Mouse (Mus musculus) lung, embryonic 15.5 days (tissue): ENCODE measurements around the gene Hoxa4. TPM values are rescaled to one million over a fixed set of nuclear protein-coding genes. Genes with fewer than 3 reads are reported as not detected.
A peak's percentile ranks its signal among the peaks of the same experiment; 100 is the strongest.

Experiments
- ATAC-seq: fragments of 200-750 bp; cut with Nextera tagmentation; 2 replicates; pipeline ENCODE4 v1.8.0; 2017; ENCODE audit warnings: moderate number of reproducible peaks, borderline replicate concordance; ENCODE audit not compliant: low FRiP score, low TSS enrichment; ENCODE audit errors: extremely low read depth
- H3K27ac ChIP-seq: fragments of 300-500 bp; sonication (generic); 2 replicates; pipeline ENCODE4 v1.5.1; 2015; ENCODE audit warnings: moderate library complexity, mild to moderate bottlenecking, inconsistent platforms
- H3K27me3 ChIP-seq: fragments of 300-500 bp; sonication (generic); 2 replicates; pipeline ENCODE4 v1.6.1; 2015; ENCODE audit warnings: inconsistent platforms
- H3K36me3 ChIP-seq: fragments of 300-500 bp; sonication (generic); 2 replicates; pipeline ENCODE4 v1.6.1; 2015; ENCODE audit warnings: inconsistent platforms
- H3K4me1 ChIP-seq: fragments of 300-500 bp; sonication (generic); 2 replicates; pipeline ENCODE4 v1.6.1; 2015; ENCODE audit warnings: inconsistent platforms
- H3K4me2 ChIP-seq: fragments of 300-500 bp; sonication (generic); 2 replicates; pipeline ENCODE4 v1.6.1; 2015; ENCODE audit warnings: inconsistent platforms, mild to moderate bottlenecking, moderate library complexity
- H3K4me3 ChIP-seq: fragments of 300-500 bp; sonication (generic); 2 replicates; pipeline ENCODE4 v1.5.1; 2015; ENCODE audit warnings: mild to moderate bottlenecking, inconsistent platforms
- H3K9ac ChIP-seq: fragments of 300-500 bp; sonication (generic); 2 replicates; pipeline ENCODE4 v1.6.1; 2015; ENCODE audit warnings: inconsistent platforms
- H3K9me3 ChIP-seq: fragments of 300-500 bp; sonication (generic); 2 replicates; pipeline ENCODE4 v1.6.1; 2016; ENCODE audit warnings: inconsistent platforms
- WGBS: fragments of 180-500 bp; shearing (Covaris S2); methylation state at CpG from one replicate; pipeline ENCODE4 v1.1.7; 2015; 5-methylcytosine and 5-hydroxymethylcytosine counted together
- polyA plus RNA-seq: library from polyadenylated mRNA; unstranded; fragments of >200 nt; fragmentation: Nextera tagmentation; extraction: Ambion mirVana; gene quantifications from 2 replicates; pipeline ENCODE4 v1.2.1, GENCODE M21; 2015

Hoxa4 gene
- polyA plus RNA-seq, 1 experiment from 2014 or later = 4.2 TPM

GRCm38 (mm10) chr6:52171938-52172337, 19.6 kb downstream of the Hoxa4 start:
- ATAC-seq = no peak
- H3K4me3 ChIP-seq = peak overlapping the region; percentile 40
- peak overlapping the region; percentile 90 for H3K4me2 ChIP-seq
- peak overlapping the region; percentile 95 for H3K27ac ChIP-seq
- H3K4me1 ChIP-seq = peaks cover 35% of the 10 kb centered on the region
- peaks cover 76% of the 10 kb centered on the region for H3K27me3 ChIP-seq
- peak overlapping the region; percentile 53 for H3K9ac ChIP-seq
- WGBS = 13% methylated on average over 7 of the region's 7 CpGs
- H3K9me3 ChIP-seq = no peaks in the 10 kb centered on the region
- H3K36me3 ChIP-seq = no peaks in the 10 kb centered on the region

GRCm38 (mm10) chr6:52171331-52171730, 20.2 kb downstream of the Hoxa4 start:
- no peak for ATAC-seq
- Histone ChIP-seq H3K27me3 (peaks cover 77% of the 10 kb centered on the region), H3K4me3 (no peak overlapping the region), H3K9me3 (no peaks in the 10 kb centered on the region), H3K4me2 (peak overlapping the region; percentile 90), H3K4me1 (peaks cover 35% of the 10 kb centered on the region), H3K9ac (no peak overlapping the region), H3K36me3 (no peaks in the 10 kb centered on the region), H3K27ac (peak overlapping the region; percentile 95)
- 6% methylated on average over 4 of the region's 4 CpGs for WGBS

GRCm38 (mm10) chr6:52170898-52171223, 20.7 kb downstream of the Hoxa4 start:
- no peaks in the 10 kb centered on the region for H3K9me3 ChIP-seq
- H3K9ac ChIP-seq = peak overlapping the region; percentile 44
- H3K4me3 ChIP-seq = peak overlapping the region; percentile 29
- peak overlapping the region; percentile 90 for H3K4me2 ChIP-seq
- no peak for ATAC-seq
- WGBS = 18% methylated on average over 5 of the region's 5 CpGs
- peaks cover 74% of the 10 kb centered on the region for H3K27me3 ChIP-seq
- peaks cover 37% of the 10 kb centered on the region for H3K4me1 ChIP-seq
- no peaks in the 10 kb centered on the region for H3K36me3 ChIP-seq
- H3K27ac ChIP-seq = peak overlapping the region; percentile 95

DNA sequence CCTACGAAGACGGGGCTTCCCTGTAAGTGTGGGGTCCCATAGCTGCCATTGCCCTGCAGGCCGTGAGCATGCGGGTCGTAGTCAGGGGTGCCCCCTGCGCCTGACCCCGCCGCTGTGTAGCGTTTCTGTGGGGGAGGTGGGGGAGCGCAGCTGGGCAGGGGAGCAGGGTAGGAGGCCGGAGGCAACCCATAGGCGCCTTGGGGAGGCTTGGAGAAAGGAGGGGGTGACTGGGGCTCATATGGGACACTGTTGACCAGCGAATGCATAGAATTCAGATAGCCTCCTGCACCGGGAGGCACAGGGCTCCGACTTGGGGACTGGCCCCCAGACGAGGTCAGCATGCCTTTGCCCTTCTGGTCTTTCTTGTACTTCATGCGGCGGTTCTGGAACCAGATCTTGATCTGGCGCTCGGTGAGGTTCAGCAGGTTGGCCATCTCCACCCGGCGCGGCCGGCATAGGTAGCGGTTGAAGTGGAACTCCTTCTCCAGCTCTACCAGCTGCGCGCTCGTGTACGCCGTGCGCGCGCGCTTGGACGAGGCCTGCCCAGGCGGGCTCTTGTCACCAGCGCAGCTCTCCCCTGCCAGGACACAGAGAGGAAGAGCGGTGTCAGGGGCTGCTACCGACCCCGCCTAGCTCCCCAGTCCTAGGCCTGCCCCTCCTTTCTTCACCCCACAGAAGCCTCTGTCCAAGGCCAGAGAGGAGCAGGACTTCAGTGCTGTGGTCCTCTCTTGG, 21.2 kb downstream of the Hoxa4 start:
- no peaks in the 10 kb centered on the region for H3K36me3 ChIP-seq
- peak overlapping the region; percentile 90 for H3K4me2 ChIP-seq
- no peaks in the 10 kb centered on the region for H3K9me3 ChIP-seq
- H3K27me3 ChIP-seq = peaks cover 76% of the 10 kb centered on the region
- H3K4me3 ChIP-seq = peak overlapping the region; percentile 29
- peak; percentile 37; the same call in 1 of the 2 replicates for ATAC-seq
- WGBS = 4% methylated on average over 40 of the region's 40 CpGs
- H3K9ac ChIP-seq = peak overlapping the region; percentile 44
- H3K4me1 ChIP-seq = peaks cover 39% of the 10 kb centered on the region
- peak overlapping the region; percentile 95 for H3K27ac ChIP-seq

DNA sequence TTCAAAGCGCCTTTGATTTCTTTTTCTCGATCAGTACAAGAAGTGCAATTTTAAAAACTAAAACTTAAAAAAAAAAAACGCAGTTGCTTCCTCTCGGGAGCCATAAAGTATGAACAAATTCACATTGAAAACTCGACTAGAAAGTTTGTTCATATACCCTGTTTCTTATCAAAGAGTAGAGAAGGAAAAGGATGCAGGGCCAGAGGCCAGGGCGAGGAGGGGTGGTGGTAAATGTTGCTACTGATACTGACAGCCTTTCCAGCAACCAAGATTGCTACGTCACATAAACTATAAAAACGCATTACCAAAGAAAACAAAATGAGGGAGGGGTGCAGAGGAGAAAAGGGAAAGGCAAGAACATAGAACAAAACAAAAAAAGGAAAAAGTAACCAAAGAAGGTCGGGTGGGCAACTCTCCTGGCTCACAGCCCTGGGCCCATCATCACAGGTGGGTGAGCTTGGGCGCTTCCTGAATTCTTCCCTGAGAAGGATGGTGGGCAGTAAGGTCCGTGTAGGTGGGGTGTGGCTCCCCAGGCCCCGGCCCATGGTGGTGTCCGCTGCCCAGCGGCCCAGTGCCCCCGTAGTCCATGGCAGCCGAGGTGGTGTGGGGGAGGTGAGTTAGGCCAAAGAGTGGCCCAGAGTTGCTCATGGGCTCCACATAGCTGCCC, 21.9 kb downstream of the Hoxa4 start:
- Histone ChIP-seq H3K27me3 (peaks cover 73% of the 10 kb centered on the region), H3K4me3 (peak overlapping the region; percentile 29), H3K4me2 (peak overlapping the region; percentile 90), H3K4me1 (peaks cover 42% of the 10 kb centered on the region), H3K27ac (peak overlapping the region; percentile 95), H3K9ac (peak overlapping the region; percentile 44), H3K36me3 (no peaks in the 10 kb centered on the region), H3K9me3 (no peaks in the 10 kb centered on the region)
- WGBS = 11% methylated on average over 16 of the region's 16 CpGs
- no peak for ATAC-seq

- peak overlapping the region; percentile 98 for H3K27ac ChIP-seq
- H3K4me1 ChIP-seq = peaks cover 42% of the 10 kb centered on the region
- WGBS = 5% methylated on average over 42 of the region's 42 CpGs
- no peaks in the 10 kb centered on the region for H3K36me3 ChIP-seq
- peak overlapping the region; percentile 62 for H3K9ac ChIP-seq
- H3K4me2 ChIP-seq = peak overlapping the region; percentile 90
- H3K27me3 ChIP-seq = peaks cover 72% of the 10 kb centered on the region
- H3K9me3 ChIP-seq = no peaks in the 10 kb centered on the region
- no peak for ATAC-seq
- H3K4me3 ChIP-seq = peak overlapping the region; percentile 34
These were observed 23.1 kb downstream of the Hoxa4 start for GRCm38 (mm10) chr6:52168191-52169055.

DNA sequence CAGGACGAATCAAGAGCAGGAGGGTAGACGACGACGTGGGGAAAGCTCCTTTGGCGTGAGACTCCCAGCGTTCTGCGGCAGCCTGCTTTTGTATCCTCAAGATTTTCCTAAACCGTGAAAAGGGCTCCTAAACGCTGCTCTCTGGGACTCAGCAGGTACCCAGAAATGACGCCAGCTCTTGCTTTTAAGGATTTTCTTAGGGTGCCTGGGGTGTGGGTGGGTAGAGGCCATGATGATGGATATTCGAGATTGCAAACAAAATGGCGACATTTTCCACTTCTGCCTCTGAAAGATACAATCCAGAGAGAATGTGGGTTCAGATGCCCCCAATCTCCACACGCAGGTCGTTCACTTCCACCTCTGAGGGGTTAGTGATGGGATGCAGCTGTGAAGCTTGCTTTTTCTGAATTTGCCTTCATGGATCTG, 23.8 kb downstream of the Hoxa4 start:
- H3K27ac ChIP-seq = peak overlapping the region; percentile 98
- peaks cover 73% of the 10 kb centered on the region for H3K27me3 ChIP-seq
- H3K4me2 ChIP-seq = peak overlapping the region; percentile 90
- 12% methylated on average over 14 of the region's 14 CpGs for WGBS
- no peaks in the 10 kb centered on the region for H3K36me3 ChIP-seq
- no peak for ATAC-seq
- H3K4me3 ChIP-seq = peak overlapping the region; percentile 34
- no peaks in the 10 kb centered on the region for H3K9me3 ChIP-seq
- H3K9ac ChIP-seq = peak overlapping the region; percentile 62
- peaks cover 39% of the 10 kb centered on the region for H3K4me1 ChIP-seq

DNA sequence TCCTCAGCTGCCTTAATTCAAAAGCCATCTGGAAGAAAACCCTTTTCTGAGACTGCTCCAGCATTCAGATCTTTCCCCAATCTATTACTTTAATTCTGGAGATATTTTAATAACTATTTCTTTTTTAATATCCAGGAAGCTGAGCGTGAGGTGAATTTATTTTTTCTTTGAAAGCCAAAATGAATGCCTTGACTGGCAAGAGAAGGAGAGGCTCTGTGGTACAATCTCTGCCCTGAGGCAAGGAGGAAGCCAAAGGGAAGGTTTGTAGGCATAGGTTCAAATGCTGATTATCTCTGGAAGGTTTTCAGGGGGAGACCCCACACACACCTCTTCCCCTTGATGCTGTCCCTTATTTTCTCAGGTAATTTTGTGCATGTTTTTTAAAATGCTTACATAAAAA, 24.4 kb downstream of the Hoxa4 start:
- H3K27me3 ChIP-seq = peaks cover 69% of the 10 kb centered on the region
- no peak for ATAC-seq
- H3K4me2 ChIP-seq = peak overlapping the region; percentile 90
- 21% methylated on average over 1 of the region's 1 CpGs for WGBS
- no peaks in the 10 kb centered on the region for H3K36me3 ChIP-seq
- peaks cover 34% of the 10 kb centered on the region for H3K4me1 ChIP-seq
- peak overlapping the region; percentile 62 for H3K9ac ChIP-seq
- H3K27ac ChIP-seq = peak overlapping the region; percentile 98
- peak overlapping the region; percentile 52 for H3K4me3 ChIP-seq
- no peaks in the 10 kb centered on the region for H3K9me3 ChIP-seq

DNA sequence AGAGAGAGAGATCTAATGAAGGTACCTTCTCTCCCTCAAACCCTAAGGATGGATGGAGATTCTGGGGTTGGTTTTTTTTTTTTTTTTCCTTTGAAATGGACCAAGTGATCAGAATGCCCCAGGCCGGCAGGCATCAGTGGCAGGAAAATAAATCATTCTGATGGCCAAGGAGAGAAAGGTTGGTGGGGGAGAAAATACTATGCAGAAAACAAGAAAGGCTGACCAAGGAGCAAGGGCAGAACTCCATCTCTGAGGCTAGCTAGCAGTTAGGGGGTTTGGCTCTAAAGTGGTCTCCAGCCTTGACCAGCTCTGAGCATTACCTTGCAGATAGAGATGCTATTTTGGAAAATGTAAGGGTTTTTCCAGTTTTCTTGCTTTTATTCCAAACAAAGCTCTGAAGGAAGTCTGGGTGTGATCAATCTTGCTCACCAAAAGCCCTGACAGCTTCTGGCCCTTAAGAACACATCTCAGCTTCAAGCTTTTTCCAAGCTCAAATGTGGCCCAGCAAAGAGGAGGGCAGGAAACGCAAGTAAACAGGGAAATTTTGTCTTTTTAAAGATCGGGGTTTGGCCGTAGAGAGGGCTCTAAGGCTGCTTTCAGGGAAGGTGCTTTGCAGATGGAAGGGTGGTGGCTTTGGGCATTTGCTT, 25.0 kb downstream of the Hoxa4 start:
- WGBS = 11% methylated on average over 4 of the region's 4 CpGs
- Histone ChIP-seq H3K27ac (peak overlapping the region; percentile 98), H3K4me1 (peaks cover 27% of the 10 kb centered on the region), H3K36me3 (no peaks in the 10 kb centered on the region), H3K4me3 (peak overlapping the region; percentile 52), H3K27me3 (peaks cover 68% of the 10 kb centered on the region), H3K9ac (peak overlapping the region; percentile 62), H3K4me2 (peak overlapping the region; percentile 90), H3K9me3 (no peaks in the 10 kb centered on the region)
- no peak for ATAC-seq

DNA sequence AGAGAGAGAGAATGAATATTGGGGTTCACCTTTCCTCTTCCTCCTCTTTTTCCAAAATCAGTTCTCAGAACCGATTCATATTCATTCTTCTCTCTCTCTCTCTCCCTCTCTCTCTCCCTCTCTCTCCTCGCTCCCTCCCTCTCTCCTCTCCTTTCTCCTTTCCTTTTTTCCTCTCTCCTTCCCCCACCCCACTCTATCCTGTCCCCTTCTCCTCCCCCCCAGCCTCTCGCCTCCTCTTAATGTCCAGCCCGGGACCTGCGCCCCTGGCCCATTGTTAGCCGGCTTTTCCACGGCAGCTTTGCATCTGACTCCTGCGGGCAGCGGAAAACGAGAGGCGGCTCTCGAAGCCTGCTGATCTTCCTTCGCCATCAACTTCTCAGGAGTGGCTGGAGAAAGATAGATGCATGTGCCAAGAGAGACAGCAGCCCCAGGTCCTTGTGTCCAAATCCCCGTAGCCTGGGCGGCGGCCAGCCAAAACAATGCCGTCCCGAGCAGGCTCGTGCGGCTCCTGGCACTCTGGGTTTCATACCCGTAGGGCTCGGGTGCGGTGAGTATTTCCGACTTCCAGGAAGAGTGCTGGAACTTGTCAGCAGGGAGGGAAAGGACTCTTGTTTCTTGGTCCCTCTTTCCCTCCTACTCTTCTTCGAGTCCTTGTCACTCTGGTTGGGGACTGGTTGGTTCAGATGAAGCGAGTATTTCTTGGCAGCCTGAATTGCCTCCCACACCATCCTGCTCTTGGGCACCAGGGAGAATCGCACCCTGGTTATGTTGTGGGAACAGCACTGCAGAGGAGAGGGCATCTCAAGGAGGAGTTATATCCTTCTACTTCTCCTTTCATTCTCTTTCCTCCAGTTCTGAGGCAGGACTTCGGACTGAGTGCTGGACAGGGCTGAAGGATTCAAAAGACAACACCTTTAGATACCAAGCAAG, 25.8 kb downstream of the Hoxa4 start:
- no peak for ATAC-seq
- peak overlapping the region; percentile 62 for H3K9ac ChIP-seq
- H3K27ac ChIP-seq = peak overlapping the region; percentile 98
- H3K36me3 ChIP-seq = no peaks in the 10 kb centered on the region
- peak overlapping the region; percentile 52 for H3K4me3 ChIP-seq
- peaks cover 63% of the 10 kb centered on the region for H3K27me3 ChIP-seq
- WGBS = 4% methylated on average over 28 of the region's 28 CpGs
- peak overlapping the region; percentile 90 for H3K4me2 ChIP-seq
- peaks cover 22% of the 10 kb centered on the region for H3K4me1 ChIP-seq
- H3K9me3 ChIP-seq = no peaks in the 10 kb centered on the region
